Mouse (Mus musculus): Measurements from ENCODE around the gene Smim13.

- TF ChIP-seq CTCF (IDR thresholded peaks at IDR 0.05; ENCODE audit: insufficient read depth, low read length) (no peak), POLR2A (IDR thresholded peaks at IDR 0.05; ENCODE audit: borderline replicate concordance, extremely low read depth, low read depth, low read length) (no peak)
Measured at GRCm38 (mm10) chr13:41267827-41268408, 18.3 kb downstream of the Smim13 start.

Data from lung, adult 2 months (tissue).